Mouse (Mus musculus): Measurements from ENCODE around the gene Sycn. TPM values are rescaled to one million over a fixed set of nuclear protein-coding genes. Genes with fewer than 3 reads are reported as not detected.
A peak's percentile ranks its signal among the peaks of the same experiment; 100 is the strongest.
"Not testable (repeated sequence)": the region's sequence is repeated elsewhere in the genome, so short reads cannot be mapped to it uniquely, and the experiment has no call there.

Gene Sycn
- polyA plus RNA-seq (2012; rRNA removed), result 0.27 TPM in 1 of 2 replicates, not detected in the other

DNA sequence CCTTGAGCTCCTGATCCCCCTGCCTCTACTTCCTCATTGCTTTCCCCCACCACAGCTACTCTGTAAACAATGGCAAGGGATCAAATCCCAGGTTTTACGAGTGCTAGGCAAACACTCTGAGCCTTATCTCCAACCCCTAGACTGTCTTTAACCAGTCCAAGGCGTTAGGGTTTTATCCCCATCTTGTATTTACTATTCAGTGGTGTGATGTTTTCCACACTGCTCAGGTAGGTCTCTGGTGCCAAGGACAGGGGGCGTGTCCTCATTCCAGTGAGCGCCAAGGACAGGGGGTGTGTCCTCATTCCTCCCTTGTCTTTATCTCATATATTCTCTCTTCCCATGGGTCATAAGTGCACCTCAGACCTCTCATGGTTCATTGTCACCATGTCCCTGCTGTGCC lies at the start of gene Sycn:
Gene Sycn (plus strand): TSS at position 360 of the 400 bp plus-strand sequence.
- DNase-seq (ENCODE audit: low spot score), result no peak

- no peak for DNase-seq (ENCODE audit: low spot score)
Observed at GRCm38 (mm10) chr7:28490903-28491302, 49.8 kb upstream of the Sycn start.

- no peak for DNase-seq (ENCODE audit: low spot score)
Observed at GRCm38 (mm10) chr7:28492310-28492709, 48.4 kb upstream of the Sycn start.

GRCm38 (mm10) chr7:28495426-28495825 lies 45.3 kb upstream of the Sycn start:
- DNase-seq (ENCODE audit: low spot score), result no peak

DNA sequence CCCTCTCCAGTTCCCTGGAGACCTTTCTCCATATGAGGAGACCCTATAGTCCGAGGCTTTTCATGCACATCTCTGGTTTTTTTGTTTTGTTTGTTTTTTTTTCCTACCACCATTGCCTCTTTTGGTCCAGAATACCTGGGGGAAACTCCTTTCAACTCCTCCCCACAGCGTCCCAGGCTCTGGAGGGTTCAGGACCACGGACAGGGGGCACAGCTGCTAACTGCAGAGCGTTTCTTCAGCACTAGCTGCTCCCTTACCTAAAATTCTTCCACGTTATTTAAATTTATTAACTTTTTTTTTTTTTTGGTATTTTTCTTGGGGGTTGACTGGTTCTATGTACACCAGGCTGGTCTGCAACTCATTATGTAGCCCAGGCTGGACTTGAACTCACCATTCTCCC lies 35.1 kb upstream of the Sycn start:
- no peak for DNase-seq (ENCODE audit: low spot score)

DNA sequence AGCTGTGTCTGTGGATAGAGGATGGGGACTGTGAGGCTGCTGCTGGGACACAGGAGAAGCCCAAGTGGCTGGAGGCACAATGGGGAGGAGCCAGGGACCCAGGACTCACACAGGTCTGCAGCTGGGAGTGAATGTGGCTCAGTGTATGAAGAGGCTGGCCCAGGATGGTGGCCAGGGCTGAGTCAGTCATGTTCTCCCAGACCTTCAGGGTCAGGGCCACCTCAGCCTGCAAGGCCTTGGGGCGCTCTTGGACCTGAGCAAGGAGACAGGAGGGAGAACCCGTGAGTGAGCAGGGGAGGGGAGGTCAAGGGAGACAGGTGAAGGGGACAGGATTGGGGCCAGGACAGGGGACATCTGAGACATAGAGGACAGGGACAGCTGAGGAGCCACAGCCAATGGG lies 31.6 kb upstream of the Sycn start:
- not testable (repeated sequence) for DNase-seq (ENCODE audit: low spot score)

GRCm38 (mm10) chr7:28510405-28510974 lies 30.2 kb upstream of the Sycn start, which contains the start of gene Ifnl2:
Ifnl2 (minus strand) TSS chr7:28510455.
- DNase-seq (ENCODE audit: low spot score), result not testable (repeated sequence)

DNA sequence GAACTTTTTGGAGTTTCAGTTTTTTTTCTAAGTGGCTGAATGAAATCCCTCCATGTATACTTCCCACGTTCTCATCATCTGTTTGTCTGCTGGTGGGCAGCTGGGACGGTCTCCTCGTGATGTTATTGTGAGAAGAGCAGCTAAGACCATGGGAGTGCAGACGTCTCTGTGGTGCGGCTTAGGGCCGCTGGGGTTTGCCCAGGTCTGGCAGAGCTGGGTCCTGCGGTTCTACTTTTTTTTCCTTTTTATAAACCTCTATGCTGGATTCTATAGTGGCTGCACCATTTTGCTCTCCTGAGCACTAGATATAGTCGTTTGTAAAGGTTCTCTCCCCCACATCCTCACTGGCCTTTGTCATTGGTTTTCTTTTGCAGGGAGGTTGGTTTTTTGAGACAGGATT lies 29.2 kb upstream of the Sycn start:
- DNase-seq (ENCODE audit: low spot score), result no peak

DNA sequence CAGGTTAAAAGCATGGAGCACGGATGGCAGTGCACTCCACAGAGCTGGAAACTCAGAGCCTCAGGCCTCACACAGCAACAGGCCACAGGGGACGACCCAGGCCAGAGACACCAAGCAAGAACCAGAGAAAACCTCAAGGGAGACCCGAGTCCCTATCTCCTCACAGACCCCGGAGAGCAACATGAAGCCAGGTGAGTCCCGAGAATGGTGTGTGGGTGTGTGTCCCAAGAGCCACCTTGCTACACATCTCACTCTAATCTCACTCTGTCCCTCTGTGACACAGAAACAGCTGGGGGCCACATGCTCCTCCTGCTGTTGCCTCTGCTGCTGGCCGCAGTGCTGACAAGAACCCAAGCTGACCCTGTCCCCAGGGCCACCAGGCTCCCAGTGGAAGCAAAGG lies 18.1 kb upstream of the Sycn start, which contains the start of gene Ifnl3:
Gene Ifnl3 (plus strand): TSS at position 301 of the 400 bp plus-strand sequence.
- DNase-seq (ENCODE audit: low spot score), result not testable (repeated sequence)

DNA sequence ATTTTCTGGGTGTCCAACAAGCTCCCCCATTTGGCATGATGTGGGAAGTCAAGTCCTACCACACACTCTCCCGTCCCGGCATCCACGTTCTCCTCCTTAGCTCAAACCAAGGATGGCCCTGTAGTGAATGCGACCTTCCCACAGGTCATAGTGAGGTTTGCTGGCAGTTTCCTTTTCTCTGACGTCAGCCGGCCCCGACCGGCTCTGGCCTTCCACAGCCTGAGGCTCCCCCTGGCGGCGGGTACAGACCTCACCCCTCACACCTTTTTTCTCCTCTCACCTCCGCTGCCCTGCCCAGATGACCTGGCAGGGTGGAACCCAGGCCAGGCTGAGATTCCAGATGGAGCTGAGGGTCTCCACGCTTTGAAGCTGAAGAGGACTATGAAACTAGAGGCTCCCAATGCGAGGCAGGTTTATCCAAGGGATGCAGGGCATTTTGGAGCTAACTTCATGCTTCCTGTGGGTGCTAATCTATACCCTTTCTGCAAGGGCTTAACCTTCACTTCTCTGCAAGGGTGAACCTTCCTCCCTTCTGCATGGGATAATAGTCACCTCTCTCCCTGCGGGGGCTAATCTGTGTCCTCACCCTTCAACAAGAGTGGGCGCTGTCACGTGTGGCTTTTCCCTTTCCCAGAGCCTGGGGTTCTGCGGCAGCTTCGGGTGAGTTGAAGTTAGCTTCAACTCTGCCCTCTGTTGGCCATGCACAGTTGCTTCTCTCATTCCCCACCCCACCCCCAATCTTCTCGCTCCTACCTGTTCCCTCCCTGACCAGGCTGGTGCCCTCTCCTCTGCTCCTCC lies 12.6 kb upstream of the Sycn start:
- peak; percentile 68 for DNase-seq (ENCODE audit: low spot score)

DNA sequence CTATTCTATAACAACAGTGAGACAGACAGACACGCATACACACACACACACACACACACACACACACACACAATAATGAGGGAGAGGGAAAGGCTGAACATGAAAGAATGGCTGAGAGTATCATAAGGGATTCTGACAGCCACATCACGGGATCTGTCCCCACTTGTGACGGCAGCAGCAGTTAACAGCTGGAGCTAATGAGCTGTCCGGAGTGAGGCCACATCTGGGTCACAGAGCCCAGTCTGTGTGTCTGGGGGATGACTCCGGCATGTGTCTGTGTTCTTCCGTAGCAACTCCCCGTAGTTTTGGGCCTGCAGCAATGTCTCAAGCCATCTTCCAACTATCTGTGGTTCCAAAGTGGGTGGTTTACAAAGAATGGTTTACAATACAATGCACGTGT lies 8.7 kb upstream of the Sycn start:
- no peak for DNase-seq (ENCODE audit: low spot score)

DNA sequence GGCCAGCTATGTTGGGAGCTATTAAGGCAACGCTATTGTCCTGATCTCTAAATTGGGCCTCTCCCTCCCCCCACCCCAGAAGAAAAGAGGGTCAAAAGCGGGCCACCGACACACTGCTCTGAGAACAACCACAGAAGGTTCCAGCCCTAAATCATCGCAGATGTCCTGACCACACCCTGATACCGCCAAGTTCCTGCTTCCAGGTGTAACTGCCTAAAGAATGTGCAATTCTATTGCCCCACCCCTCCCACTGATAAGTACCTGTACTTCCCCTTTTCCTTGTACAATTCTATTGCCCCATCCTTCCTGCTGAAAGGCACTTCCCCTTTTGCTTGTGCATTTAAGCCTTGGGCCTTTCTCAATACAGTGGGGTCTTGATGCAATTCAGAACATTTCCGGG lies 1.8 kb upstream of the Sycn start:
- not testable (repeated sequence) for DNase-seq (ENCODE audit: low spot score)

- no peak for DNase-seq (ENCODE audit: low spot score)
Observed at GRCm38 (mm10) chr7:28544051-28544601, 3.4 kb downstream of the Sycn start.

GRCm38 (mm10) chr7:28545048-28545890 lies 4.6 kb downstream of the Sycn start:
- no peak for DNase-seq (ENCODE audit: low spot score)

- DNase-seq (ENCODE audit: low spot score), result no peak
Observed at GRCm38 (mm10) chr7:28545891-28546210, 5.2 kb downstream of the Sycn start.

DNA sequence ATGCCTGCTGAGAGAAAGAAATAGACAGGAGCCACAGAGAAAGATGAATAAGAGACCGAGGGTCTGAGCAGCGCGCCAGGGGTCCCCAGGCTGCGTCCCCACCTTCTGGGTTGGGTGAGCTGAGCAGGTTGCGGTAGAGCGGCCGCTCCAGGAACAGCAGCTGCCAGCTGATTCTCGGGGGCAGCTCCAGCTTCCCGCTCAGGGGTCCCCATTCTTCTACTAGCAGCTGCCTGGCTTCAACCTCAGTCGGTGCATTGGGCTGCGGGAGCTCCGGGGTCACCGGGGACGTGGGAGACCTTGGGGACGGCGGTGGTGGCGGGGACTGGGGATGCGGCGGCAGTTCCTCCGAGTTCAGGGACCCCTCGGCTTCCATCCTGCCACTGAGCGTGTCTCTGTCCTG lies 6.0 kb downstream of the Sycn start:
- DNase-seq (ENCODE audit: low spot score), result no peak

DNA sequence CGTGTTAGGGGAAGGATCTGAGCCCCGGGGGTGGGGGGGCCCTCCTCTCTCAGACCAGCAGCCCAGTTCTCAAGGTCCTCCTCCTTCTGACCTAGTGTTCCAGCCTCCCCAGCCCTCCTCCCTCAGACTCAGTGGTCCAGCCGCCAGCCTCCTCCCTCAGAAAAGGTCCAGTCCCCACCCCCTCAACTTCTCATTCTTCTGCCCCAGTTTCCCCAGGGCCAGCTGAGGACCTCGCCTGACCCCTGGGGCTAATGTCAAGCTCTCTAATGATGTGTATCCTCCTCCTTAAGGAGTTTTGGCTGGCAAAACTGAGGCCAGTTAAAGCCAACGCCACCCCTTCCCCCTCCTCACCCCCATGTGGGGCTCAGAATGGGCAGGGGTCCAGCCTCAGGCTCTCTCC lies 6.5 kb downstream of the Sycn start, which contains the start of gene Nccrp1:
Gene Nccrp1 (minus strand): TSS at position 101 of the 400 bp plus-strand sequence.
- DNase-seq (ENCODE audit: low spot score), result no peak

GRCm38 (mm10) chr7:28547628-28548027 lies 6.9 kb downstream of the Sycn start:
- DNase-seq (ENCODE audit: low spot score), result no peak

DNA sequence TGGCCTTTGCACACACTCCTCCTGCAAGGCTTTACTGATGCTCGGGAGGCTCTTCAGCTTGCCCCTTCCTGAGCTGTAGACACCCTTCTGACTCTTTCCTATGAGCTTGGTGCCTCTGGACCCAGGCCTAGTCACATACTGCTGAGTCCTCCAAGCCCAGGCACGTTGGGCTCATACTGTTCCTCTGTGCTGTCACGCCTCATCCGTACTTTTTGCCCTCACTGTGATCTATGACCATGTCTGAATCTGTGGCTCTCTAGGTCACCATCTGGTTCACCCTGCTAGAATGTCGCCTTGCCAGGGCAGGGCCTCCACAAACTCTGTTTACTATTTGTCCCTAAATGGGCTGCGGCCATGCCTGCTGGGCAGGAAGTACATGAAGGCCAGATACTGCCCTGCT lies 12.4 kb downstream of the Sycn start:
- no peak for DNase-seq (ENCODE audit: low spot score)

DNA sequence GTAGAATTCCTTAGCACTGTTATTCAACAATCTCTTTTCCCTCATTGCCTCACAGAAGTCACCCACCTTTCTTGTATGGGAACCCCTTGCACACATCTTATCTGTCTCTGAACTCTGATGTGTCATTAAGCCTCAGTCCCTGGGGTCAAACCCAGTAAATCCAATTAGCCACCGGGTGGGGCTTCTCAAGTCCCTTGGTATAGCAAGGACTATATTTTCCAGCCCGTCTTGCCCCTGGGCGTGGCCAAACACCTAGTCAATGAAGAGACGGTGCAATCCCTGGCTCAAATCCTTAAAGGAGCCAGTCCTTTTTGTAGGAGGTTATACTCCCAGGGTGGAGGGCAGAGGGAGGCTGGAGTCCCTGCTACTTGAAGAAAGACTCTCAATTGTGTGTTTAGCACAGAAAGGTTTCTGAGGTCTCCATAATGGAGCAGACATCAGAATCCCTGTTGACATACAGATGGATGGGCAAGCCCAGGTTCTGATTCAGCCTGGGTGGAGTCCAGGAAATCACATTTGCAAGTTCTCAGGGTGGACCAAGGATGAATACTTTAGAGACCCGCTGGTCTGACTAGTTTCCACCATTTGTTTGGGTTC lies 15.4 kb downstream of the Sycn start:
- no peak for DNase-seq (ENCODE audit: low spot score)

GRCm38 (mm10) chr7:28557069-28557468 lies 16.4 kb downstream of the Sycn start:
- DNase-seq (ENCODE audit: low spot score), result no peak

- no peak for DNase-seq (ENCODE audit: low spot score)
Observed at GRCm38 (mm10) chr7:28557708-28558107, 17.0 kb downstream of the Sycn start.

Data from urinary bladder, adult 2 months (tissue).